Mouse (Mus musculus) thymus, adult 2 months (tissue): ENCODE measurements at regions not wholly inside any gene's neighbourhood (a gene's known extent, or its start where the extent isn't known, plus 50 kb on each side); places are given as distances from the start of the nearest gene placed in this dataset.

Experiments used
- CTCF ChIP-seq: fragments of 200-500 bp; IDR thresholded peaks from 2 replicates; pipeline ENCODE4 v1.5.1; 2012; ENCODE audit warnings: mild to moderate bottlenecking, control low read depth, low read length, moderate library complexity, borderline replicate concordance; ENCODE audit not compliant: control insufficient read depth, poor library complexity, insufficient read depth; ENCODE audit errors: extremely low read depth
- POLR2A ChIP-seq: fragments of 200-500 bp; IDR thresholded peaks from 2 replicates; pipeline ENCODE4 v1.6.1; 2012; ENCODE audit warnings: mild to moderate bottlenecking, low read length, control low read depth, moderate library complexity; ENCODE audit not compliant: control insufficient read depth, poor library complexity, insufficient read depth; ENCODE audit errors: extremely low read depth

GRCm38 (mm10) chr9:116392258-116392657 lies 217.1 kb upstream of the Tgfbr2 start:
- no peak for TF ChIP-seq POLR2A
- no peak for TF ChIP-seq CTCF
